Mouse (Mus musculus): ENCODE data around the gene B2m.
A peak's percentile ranks its signal among the peaks of the same experiment; 100 is the strongest.

- TF ChIP-seq CTCF (IDR thresholded peaks at IDR 0.05; ENCODE audit: extremely low read depth, insufficient read depth, insufficient read length, insufficient replicate concordance) (peak; percentile 65; the same call in 1 of the 2 replicates), POLR2A (IDR thresholded peaks at IDR 0.05; ENCODE audit: low read depth, low read length) (no peak)
Measured at GRCm38 (mm10) chr2:122160680-122161079, 13.2 kb downstream of the B2m start, which contains the start of gene Trim69.

Measured in spleen, adult 2 months (tissue).